Mouse (Mus musculus): ENCODE data around the gene Lrrc56. TPM values are rescaled to one million over a fixed set of nuclear protein-coding genes. Genes with fewer than 3 reads are reported as not detected.

The Lrrc56 gene
- total and polyA plus RNA-seq, 3 experiments, result 0.46 to 1.4 (median 0.93) TPM

GRCm38 (mm10) chr7:141190220-141190619 lies 3.7 kb upstream of the Lrrc56 start:
- H3K4me3 ChIP-seq (replicated peaks in 1 of 3; ENCODE audit: low read depth in 2 of 3, low read length in 2 of 3, poor library complexity in 1 of 3), result no peak overlapping the region
- peaks cover 6 to 15% of the 10 kb centered on the region in 2 experiments for H3K4me1 ChIP-seq (ENCODE audit: control insufficient read depth in 1 of 2, insufficient read depth in 2 of 2)
- peaks cover 31 to 42% of the 10 kb centered on the region in 2 experiments for H3K36me3 ChIP-seq (replicated peaks in 1 of 2; ENCODE audit: control insufficient read depth in 1 of 2, insufficient read depth in 1 of 2, low read length in 1 of 2)
- no peaks in the 10 kb centered on the region for H3K9me3 ChIP-seq (replicated peaks; ENCODE audit: low read length)
- H3K4me2 ChIP-seq (ENCODE audit: insufficient read depth, low read depth, poor library complexity, severe bottlenecking), result no peak overlapping the region
- H3K27me3 ChIP-seq (replicated peaks), result no peaks in the 10 kb centered on the region
- in situ Hi-C loops (cut with MboI; ENCODE audit: low pct_ligation_motif_present, low pct_unique_long_range_greater_than_20kb, low sequenced_read_pairs) (no loop called here), dilution Hi-C loops (cut with MboI; ENCODE audit: extremely low pct_ligation_motif_present, extremely low pct_unique_long_range_greater_than_20kb, low sequenced_read_pairs) (no loop called here)
- TF ChIP-seq TBP (conservative IDR thresholded peaks at IDR 0.05; ENCODE audit: low read depth, low read length) (no peak), POLR2A (IDR thresholded peaks at IDR 0.05; ENCODE audit: low read depth, low read length) (no peak), MAZ (IDR thresholded peaks at IDR 0.05; ENCODE audit: low read depth, low read length) (no peak), NRF1 (IDR thresholded peaks at IDR 0.05; ENCODE audit: low read depth, low read length) (no peak), MYC (IDR thresholded peaks at IDR 0.05; ENCODE audit: low read depth, low read length) (no peak), ZNF384 (IDR thresholded peaks at IDR 0.05; ENCODE audit: low read depth, low read length) (no peak), ZC3H11A (IDR thresholded peaks at IDR 0.05; ENCODE audit: low read depth, low read length) (no peak), NELFE (IDR thresholded peaks at IDR 0.05; ENCODE audit: low read depth, low read length) (no peak), TCF12 (IDR thresholded peaks at IDR 0.05; ENCODE audit: low read depth, low read length) (no peak), MXI1 (IDR thresholded peaks at IDR 0.05; ENCODE audit: low read depth, low read length) (no peak), RAD21 (IDR thresholded peaks at IDR 0.05; ENCODE audit: low read depth, low read length) (no peak), SMC3 (IDR thresholded peaks at IDR 0.05; ENCODE audit: low read depth, low read length) (no peak), JUN (IDR thresholded peaks at IDR 0.05; ENCODE audit: insufficient read depth, low read depth, low read length) (no peak), UBTF (IDR thresholded peaks at IDR 0.05; ENCODE audit: low read depth, low read length) (no peak)
- no peak overlapping the region for H3K27ac ChIP-seq (ENCODE audit: insufficient read depth, low read depth)
- DNase-seq (ENCODE audit: extremely low read depth), result no peak
- H3K9ac ChIP-seq (ENCODE audit: insufficient read depth, low read depth), result no peak overlapping the region
- no peaks in the 10 kb centered on the region for H3K79me2 ChIP-seq (replicated peaks; ENCODE audit: control insufficient read depth, extremely low read depth, insufficient read depth, poor library complexity, severe bottlenecking)

DNA sequence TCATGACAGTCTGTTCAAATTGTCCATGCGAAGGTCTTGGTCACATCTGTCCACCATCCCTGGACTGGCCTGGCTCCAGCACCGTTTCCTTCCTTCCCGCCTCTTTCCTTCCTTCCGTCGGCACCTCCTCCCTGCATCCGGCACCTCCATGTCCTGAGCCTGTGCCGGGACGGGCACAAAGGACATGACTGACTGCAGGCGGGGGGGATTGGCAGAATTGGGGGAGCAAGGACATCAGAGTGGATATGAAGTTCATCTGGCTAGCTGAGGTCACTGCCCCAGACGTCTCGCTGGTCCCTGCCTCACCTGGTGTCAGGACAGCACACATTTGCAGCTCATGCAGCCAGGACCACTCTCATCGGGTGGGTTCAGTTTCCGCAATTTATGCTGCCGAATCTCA lies 2.9 kb upstream of the Lrrc56 start:
- Histone ChIP-seq H3K9me3 (replicated peaks; ENCODE audit: low read length) (no peaks in the 10 kb centered on the region), H3K79me2 (replicated peaks; ENCODE audit: control insufficient read depth, extremely low read depth, insufficient read depth, poor library complexity, severe bottlenecking) (no peaks in the 10 kb centered on the region), H3K36me3 (replicated peaks in 1 of 2; ENCODE audit: control insufficient read depth in 1 of 2, insufficient read depth in 1 of 2, low read length in 1 of 2) (peaks cover 31 to 42% of the 10 kb centered on the region in 2 experiments), H3K4me3 (replicated peaks in 1 of 3; ENCODE audit: low read depth in 2 of 3, low read length in 2 of 3, poor library complexity in 1 of 3) (no peak overlapping the region), H3K27ac (ENCODE audit: insufficient read depth, low read depth) (no peak overlapping the region), H3K27me3 (replicated peaks) (no peaks in the 10 kb centered on the region), H3K4me2 (ENCODE audit: insufficient read depth, low read depth, poor library complexity, severe bottlenecking) (no peak overlapping the region), H3K4me1 (ENCODE audit: control insufficient read depth in 1 of 2, insufficient read depth in 2 of 2) (peaks cover 6 to 18% of the 10 kb centered on the region in 2 experiments), H3K9ac (ENCODE audit: insufficient read depth, low read depth) (no peak overlapping the region)
- TF ChIP-seq GABPA (IDR thresholded peaks at IDR 0.05; ENCODE audit: insufficient replicate concordance, low read depth, low read length), result no peak
- TF ChIP-seq MEF2A (IDR thresholded peaks at IDR 0.05; ENCODE audit: borderline replicate concordance, low read depth, low read length), result no peak
- no peak for TF ChIP-seq USF1 (IDR thresholded peaks at IDR 0.05; ENCODE audit: low read depth, low read length)
- no peak for TF ChIP-seq E2F4 (IDR thresholded peaks at IDR 0.05; ENCODE audit: insufficient replicate concordance, low read depth, low read length)
- dilution Hi-C loops (cut with MboI; ENCODE audit: extremely low pct_ligation_motif_present, extremely low pct_unique_long_range_greater_than_20kb, low sequenced_read_pairs), result no loop called here
- in situ Hi-C loops (cut with MboI; ENCODE audit: low pct_ligation_motif_present, low pct_unique_long_range_greater_than_20kb, low sequenced_read_pairs), result no loop called here
- no peak for DNase-seq (ENCODE audit: extremely low read depth)

Data from CH12.LX (cell line).